In genomic region chr6:114269589-114269988, GRCm38 (mm10) we compare ENCODE assay signal across 14 mouse cellular contexts.
A peak's percentile ranks its signal among the peaks of the same experiment; 100 is the strongest.
DNase-seq lines count a peak whose midpoint lies in the region.
"Had no signal": no experiment of that assay in that cellular context is flagged by ENCODE, and none has a peak within 500 bp of the region (broad histone marks: within the 10 kb centered on the region; RNA-seq: fewer than 3 reads in every experiment).

No protein-coding gene starts in this region.

- peak; percentile 31 to 44 for DNase-seq in cerebellum, adult 18-20 months
- no peak for DNase-seq in cerebellum, postnatal 4 days (ENCODE audit: low spot score in 2 of 2)
- peak; percentile 61 for DNase-seq in cerebellum, adult 9-10 months
- DNase-seq in cerebellum, postnatal 25 days, result peak; percentile 35 to 50
- no peak for DNase-seq in ovary, postnatal 10 days (ENCODE audit: low spot score)
- DNase-seq in thymus, postnatal 14 days, result no peak
- DNase-seq: adrenal gland, adult 8-10 months; adrenal gland, postnatal 25 days; embryo, embryonic 11 days; gastrocnemius, postnatal 25 days; heart, adult 18-20 months; heart, postnatal 10 days; heart, postnatal 36 days; kidney, adult 11 months had no signal

Comparison
In these comparisons a context has a peak if more than half of its experiments do, and no peak if none do; other contexts are left out.
1. DNase-seq: peak in cerebellum, adult 18-20 months (2 of 2), cerebellum, adult 9-10 months (single experiment) and cerebellum, postnatal 25 days (2 of 2); none in cerebellum, postnatal 4 days (0 of 2), ovary, postnatal 10 days (single experiment) and thymus, postnatal 14 days (single experiment).